Mouse (Mus musculus): ENCODE data around the gene Patz1. TPM values are rescaled to one million over a fixed set of nuclear protein-coding genes. Genes with fewer than 3 reads are reported as not detected.
A peak's percentile ranks its signal among the peaks of the same experiment; 100 is the strongest.

Patz1 gene
- total and polyA plus RNA-seq, 3 experiments, result 29.5 to 37.4 (median 31.5) TPM

GRCm38 (mm10) chr11:3330991-3331750, 42.5 kb downstream of the Patz1 start:
- Histone ChIP-seq H3K4me1 (ENCODE audit: control insufficient read depth in 1 of 2, insufficient read depth in 2 of 2) (peaks cover 18 to 57% of the 10 kb centered on the region in 2 experiments), H3K4me3 (replicated peaks in 1 of 3; ENCODE audit: low read depth in 2 of 3, low read length in 2 of 3, poor library complexity in 1 of 3) (peak overlapping the region; percentile 19 to 54 (median 45)), H3K79me2 (replicated peaks; ENCODE audit: control insufficient read depth, extremely low read depth, insufficient read depth, poor library complexity, severe bottlenecking) (no peaks in the 10 kb centered on the region), H3K27ac (ENCODE audit: insufficient read depth, low read depth) (no peak overlapping the region), H3K36me3 (replicated peaks in 1 of 2; ENCODE audit: control insufficient read depth in 1 of 2, insufficient read depth in 1 of 2, low read length in 1 of 2) (no peaks in the 10 kb centered on the region), H3K27me3 (replicated peaks) (no peaks in the 10 kb centered on the region), H3K9ac (ENCODE audit: insufficient read depth, low read depth) (no peak overlapping the region), H3K9me3 (replicated peaks; ENCODE audit: low read length) (peaks cover 8% of the 10 kb centered on the region), H3K4me2 (ENCODE audit: insufficient read depth, low read depth, poor library complexity, severe bottlenecking) (peak overlapping the region; percentile 94)
- TF ChIP-seq ZKSCAN1 (IDR thresholded peaks at IDR 0.05; ENCODE audit: borderline replicate concordance, low read depth, low read length), result no peak
- no peak for TF ChIP-seq RAD21 (IDR thresholded peaks at IDR 0.05; ENCODE audit: low read depth, low read length)
- TF ChIP-seq MAZ (IDR thresholded peaks at IDR 0.05; ENCODE audit: low read depth, low read length), result no peak
- TF ChIP-seq HCFC1 (IDR thresholded peaks at IDR 0.05; ENCODE audit: low read depth, low read length), result no peak
- no peak for TF ChIP-seq UBTF (IDR thresholded peaks at IDR 0.05; ENCODE audit: low read depth, low read length)
- no peak for TF ChIP-seq EP300 (IDR thresholded peaks at IDR 0.05; ENCODE audit: low read length)
- TF ChIP-seq USF2 (conservative IDR thresholded peaks at IDR 0.05; ENCODE audit: low read depth, low read length), result no peak
- TF ChIP-seq MXI1 (IDR thresholded peaks at IDR 0.05; ENCODE audit: low read depth, low read length), result no peak
- no peak for TF ChIP-seq E2F4 (IDR thresholded peaks at IDR 0.05; ENCODE audit: insufficient replicate concordance, low read depth, low read length)
- no peak for TF ChIP-seq IRF4 (IDR thresholded peaks at IDR 0.05; ENCODE audit: low read depth, low read length)
- TF ChIP-seq POLR2A (IDR thresholded peaks at IDR 0.05; ENCODE audit: low read depth, low read length), result no peak
- TF ChIP-seq CHD1 (IDR thresholded peaks at IDR 0.05; ENCODE audit: low read depth, low read length), result no peak
- TF ChIP-seq POLR2AphosphoS2 (IDR thresholded peaks at IDR 0.05; ENCODE audit: low read depth, low read length), result no peak
- TF ChIP-seq GABPA (IDR thresholded peaks at IDR 0.05; ENCODE audit: insufficient replicate concordance, low read depth, low read length), result no peak
- TF ChIP-seq RCOR1 (conservative IDR thresholded peaks at IDR 0.05; ENCODE audit: low read depth, low read length), result no peak
- TF ChIP-seq ZMIZ1 (IDR thresholded peaks at IDR 0.05; ENCODE audit: low read depth, low read length), result no peak
- no peak for TF ChIP-seq USF1 (IDR thresholded peaks at IDR 0.05; ENCODE audit: low read depth, low read length)
- no peak for TF ChIP-seq MAFK (IDR thresholded peaks at IDR 0.05; ENCODE audit: insufficient replicate concordance, low read length)
- no peak for TF ChIP-seq JUN (IDR thresholded peaks at IDR 0.05; ENCODE audit: insufficient read depth, low read depth, low read length)
- dilution Hi-C loops (cut with MboI; ENCODE audit: extremely low pct_ligation_motif_present, extremely low pct_unique_long_range_greater_than_20kb, low sequenced_read_pairs), result no loop called here
- no peak for DNase-seq (ENCODE audit: extremely low read depth)
- in situ Hi-C loops (cut with MboI; ENCODE audit: low pct_ligation_motif_present, low pct_unique_long_range_greater_than_20kb, low sequenced_read_pairs), result no loop called here

All from CH12.LX (cell line).